Mouse (Mus musculus): ENCODE results near the gene Sipa1l2. TPM values are rescaled to one million over a fixed set of nuclear protein-coding genes. Genes with fewer than 3 reads are reported as not detected.

Sipa1l2 gene
- polyA plus RNA-seq, 1 experiment from 2014 or later, result 7.0 TPM

GRCm38 (mm10) chr8:125498508-125498907 is 71.1 kb downstream of the Sipa1l2 start:
- no peak overlapping the region for H3K4me2 ChIP-seq (replicated peaks; ENCODE audit: low read depth, low read length)
- no peak overlapping the region for H3K27ac ChIP-seq (ENCODE audit: low read length)
- no peak overlapping the region for H3K9ac ChIP-seq (replicated peaks; ENCODE audit: low read depth, low read length)
- WGBS, result 64% methylated on average over 10 of the region's 10 CpGs
- H3K4me3 ChIP-seq (ENCODE audit: low read depth, low read length), result no peak overlapping the region
- H3K4me1 ChIP-seq (ENCODE audit: control insufficient read depth, insufficient read depth, low read length), result no peaks in the 10 kb centered on the region
- H3K36me3 ChIP-seq (ENCODE audit: control insufficient read depth, insufficient read depth, low read length), result no peaks in the 10 kb centered on the region
- no peaks in the 10 kb centered on the region for H3K9me3 ChIP-seq (ENCODE audit: control insufficient read depth, low read depth, low read length)
- H3K27me3 ChIP-seq (ENCODE audit: control insufficient read depth, insufficient read depth, low read length), result no peaks in the 10 kb centered on the region
- peak; percentile 10; the same call in 1 of the 2 replicates for ATAC-seq (ENCODE audit: insufficient number of reproducible peaks, insufficient read depth, low FRiP score, low read depth)

GRCm38 (mm10) chr8:125495545-125495944 is 74.1 kb downstream of the Sipa1l2 start:
- Histone ChIP-seq H3K4me1 (ENCODE audit: control insufficient read depth, insufficient read depth, low read length) (no peaks in the 10 kb centered on the region), H3K27me3 (ENCODE audit: control insufficient read depth, insufficient read depth, low read length) (no peaks in the 10 kb centered on the region), H3K4me3 (ENCODE audit: low read depth, low read length) (no peak overlapping the region), H3K36me3 (ENCODE audit: control insufficient read depth, insufficient read depth, low read length) (peaks cover 3% of the 10 kb centered on the region; the same call in 1 of the 2 replicates), H3K4me2 (replicated peaks; ENCODE audit: low read depth, low read length) (no peak overlapping the region), H3K9me3 (ENCODE audit: control insufficient read depth, low read depth, low read length) (no peaks in the 10 kb centered on the region), H3K27ac (ENCODE audit: low read length) (no peak overlapping the region), H3K9ac (replicated peaks; ENCODE audit: low read depth, low read length) (no peak overlapping the region)
- no peak for ATAC-seq (ENCODE audit: insufficient number of reproducible peaks, insufficient read depth, low FRiP score, low read depth)
- 80% methylated on average over 2 of the region's 2 CpGs for WGBS

DNA sequence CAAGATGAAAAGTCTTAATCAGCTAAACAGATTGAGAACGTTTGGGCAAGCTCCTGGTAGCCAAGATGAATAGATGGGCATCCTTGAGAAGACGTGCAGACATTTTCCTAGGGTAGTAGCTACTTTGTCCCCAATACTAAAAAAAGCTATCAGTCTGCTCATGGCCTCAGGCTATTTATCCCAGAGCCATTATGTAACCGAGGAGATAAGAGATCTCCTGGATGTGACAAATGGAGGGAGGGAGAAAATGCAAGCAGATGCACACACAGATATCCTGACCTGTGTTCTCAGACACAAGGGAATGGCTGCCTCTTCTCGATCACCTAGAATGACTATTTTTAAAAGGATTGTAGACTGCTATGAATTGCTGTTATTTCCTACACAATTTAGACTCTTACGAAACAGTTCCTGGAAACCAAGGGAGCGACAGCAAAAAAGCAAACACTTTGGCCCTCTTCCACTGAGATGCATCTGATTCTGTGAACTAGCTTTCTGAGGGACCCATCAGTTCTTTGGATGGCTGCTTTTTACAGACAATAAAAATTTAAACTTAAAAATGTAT is 76.3 kb downstream of the Sipa1l2 start:
- H3K27me3 ChIP-seq (ENCODE audit: control insufficient read depth, insufficient read depth, low read length), result no peaks in the 10 kb centered on the region
- no peaks in the 10 kb centered on the region for H3K4me1 ChIP-seq (ENCODE audit: control insufficient read depth, insufficient read depth, low read length)
- WGBS, result 45% methylated on average over 6 of the region's 6 CpGs
- H3K9me3 ChIP-seq (ENCODE audit: control insufficient read depth, low read depth, low read length), result no peaks in the 10 kb centered on the region
- no peak overlapping the region for H3K9ac ChIP-seq (replicated peaks; ENCODE audit: low read depth, low read length)
- ATAC-seq (ENCODE audit: insufficient number of reproducible peaks, insufficient read depth, low FRiP score, low read depth), result no peak
- H3K4me2 ChIP-seq (replicated peaks; ENCODE audit: low read depth, low read length), result no peak overlapping the region
- H3K4me3 ChIP-seq (ENCODE audit: low read depth, low read length), result no peak overlapping the region
- peaks cover 6% of the 10 kb centered on the region; the same call in 1 of the 2 replicates for H3K36me3 ChIP-seq (ENCODE audit: control insufficient read depth, insufficient read depth, low read length)
- no peak overlapping the region for H3K27ac ChIP-seq (ENCODE audit: low read length)

DNA sequence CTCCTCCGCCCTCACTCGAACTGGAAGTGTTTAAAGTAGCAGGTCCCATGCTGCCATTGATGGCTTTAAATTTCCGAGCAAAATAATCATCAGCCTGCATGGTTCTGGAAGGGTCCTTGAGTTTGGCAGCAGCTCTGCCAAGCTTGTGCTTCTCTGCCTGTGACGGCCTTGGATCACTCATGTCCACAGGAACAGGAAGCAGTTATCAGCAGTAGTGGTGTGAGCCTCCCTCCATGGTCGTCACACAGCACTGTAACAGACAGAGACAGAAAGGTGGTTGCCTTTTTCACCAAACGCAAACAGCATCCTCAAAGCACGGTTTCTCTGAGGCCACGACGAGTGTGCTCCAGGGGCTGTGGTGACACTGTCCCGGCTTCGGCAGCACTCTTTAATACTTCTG is 77.2 kb downstream of the Sipa1l2 start:
- Histone ChIP-seq H3K27ac (ENCODE audit: low read length) (no peak overlapping the region), H3K9ac (replicated peaks; ENCODE audit: low read depth, low read length) (no peak overlapping the region)
- ATAC-seq (ENCODE audit: insufficient number of reproducible peaks, insufficient read depth, low FRiP score, low read depth), result no peak

DNA sequence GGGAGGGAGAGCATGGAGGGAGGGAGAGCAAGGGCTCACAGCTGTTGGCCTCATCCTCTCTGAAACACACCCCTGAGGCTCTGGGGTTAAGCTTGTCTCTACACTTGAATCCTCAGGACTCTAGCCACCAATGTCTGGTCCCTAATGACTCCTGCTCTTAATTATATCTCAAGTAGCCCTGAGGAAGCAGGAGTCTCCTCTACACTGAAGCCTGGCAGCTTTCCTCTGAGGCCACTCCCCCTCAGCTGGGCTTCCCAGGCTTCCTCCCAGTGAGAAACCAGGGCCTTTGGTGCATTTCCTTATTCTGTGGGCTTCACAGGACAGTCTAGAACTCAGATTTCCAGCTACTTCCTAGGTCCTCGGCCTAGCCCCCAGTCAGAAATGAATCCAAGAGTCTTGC is 80.9 kb downstream of the Sipa1l2 start:
- no peaks in the 10 kb centered on the region for H3K9me3 ChIP-seq (ENCODE audit: control insufficient read depth, low read depth, low read length)
- no peak; the same call in 1 of the 2 replicates for ATAC-seq (ENCODE audit: insufficient number of reproducible peaks, insufficient read depth, low FRiP score, low read depth)
- peaks cover 6% of the 10 kb centered on the region; the same call in 1 of the 2 replicates for H3K36me3 ChIP-seq (ENCODE audit: control insufficient read depth, insufficient read depth, low read length)
- H3K4me1 ChIP-seq (ENCODE audit: control insufficient read depth, insufficient read depth, low read length), result no peaks in the 10 kb centered on the region
- no peak overlapping the region for H3K9ac ChIP-seq (replicated peaks; ENCODE audit: low read depth, low read length)
- H3K27ac ChIP-seq (ENCODE audit: low read length), result no peak overlapping the region
- H3K4me3 ChIP-seq (ENCODE audit: low read depth, low read length), result no peak overlapping the region
- H3K4me2 ChIP-seq (replicated peaks; ENCODE audit: low read depth, low read length), result no peak overlapping the region
- WGBS, result 48% methylated on average over 1 of the region's 1 CpGs
- no peaks in the 10 kb centered on the region for H3K27me3 ChIP-seq (ENCODE audit: control insufficient read depth, insufficient read depth, low read length)

More for the DNA sequence above, 77.2 kb downstream of the Sipa1l2 start:
- Histone ChIP-seq H3K4me1 (ENCODE audit: control insufficient read depth, insufficient read depth, low read length) (no peaks in the 10 kb centered on the region), H3K9me3 (ENCODE audit: control insufficient read depth, low read depth, low read length) (no peaks in the 10 kb centered on the region), H3K36me3 (ENCODE audit: control insufficient read depth, insufficient read depth, low read length) (peaks cover 6% of the 10 kb centered on the region; the same call in 1 of the 2 replicates), H3K4me3 (ENCODE audit: low read depth, low read length) (no peak overlapping the region), H3K27me3 (ENCODE audit: control insufficient read depth, insufficient read depth, low read length) (no peaks in the 10 kb centered on the region), H3K4me2 (replicated peaks; ENCODE audit: low read depth, low read length) (no peak overlapping the region)
- 78% methylated on average over 11 of the region's 11 CpGs for WGBS

GRCm38 (mm10) chr8:125485715-125486114 is 83.9 kb downstream of the Sipa1l2 start:
- ATAC-seq (ENCODE audit: insufficient number of reproducible peaks, insufficient read depth, low FRiP score, low read depth), result no peak
- no peaks in the 10 kb centered on the region for H3K9me3 ChIP-seq (ENCODE audit: control insufficient read depth, low read depth, low read length)
- WGBS, result 85% methylated on average over 3 of the region's 3 CpGs
- H3K4me1 ChIP-seq (ENCODE audit: control insufficient read depth, insufficient read depth, low read length), result no peaks in the 10 kb centered on the region
- no peak overlapping the region for H3K4me3 ChIP-seq (ENCODE audit: low read depth, low read length)
- no peaks in the 10 kb centered on the region for H3K27me3 ChIP-seq (ENCODE audit: control insufficient read depth, insufficient read depth, low read length)
- no peak overlapping the region for H3K4me2 ChIP-seq (replicated peaks; ENCODE audit: low read depth, low read length)
- H3K36me3 ChIP-seq (ENCODE audit: control insufficient read depth, insufficient read depth, low read length), result peaks cover 11% of the 10 kb centered on the region
- H3K9ac ChIP-seq (replicated peaks; ENCODE audit: low read depth, low read length), result no peak overlapping the region
- no peak overlapping the region for H3K27ac ChIP-seq (ENCODE audit: low read length)

DNA sequence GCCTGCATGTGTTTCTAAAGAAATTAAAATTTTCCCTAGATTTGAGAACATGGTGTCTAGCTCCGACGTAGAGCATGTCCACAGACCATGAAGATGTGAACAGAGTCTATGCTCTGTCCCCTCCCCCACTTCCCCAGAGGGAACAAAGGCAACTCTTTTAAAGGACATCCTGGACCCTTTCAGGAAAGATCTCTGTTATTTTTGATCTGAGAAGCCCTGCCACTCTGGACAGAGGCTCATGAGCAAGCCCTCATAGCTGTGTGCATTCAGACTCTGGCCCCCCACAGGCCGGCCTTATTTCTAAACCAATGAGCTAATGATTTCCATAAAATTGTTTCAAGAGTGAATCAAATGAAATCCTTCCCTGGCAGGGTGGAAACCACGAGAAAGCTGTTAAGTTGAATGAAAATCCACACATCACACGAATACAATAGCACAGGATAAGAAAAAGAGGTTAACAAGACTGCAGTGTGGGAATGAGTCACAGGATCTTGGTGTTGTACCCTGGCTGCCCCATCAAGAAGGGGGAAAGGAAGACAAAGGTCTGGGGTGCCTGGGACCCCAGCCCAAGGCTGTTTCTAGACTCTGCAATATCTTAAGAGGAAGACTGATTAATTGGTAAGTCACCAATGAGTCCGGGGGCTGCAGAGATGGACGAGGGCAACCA is 84.9 kb downstream of the Sipa1l2 start:
- H3K36me3 ChIP-seq (ENCODE audit: control insufficient read depth, insufficient read depth, low read length), result peaks cover 7% of the 10 kb centered on the region
- no peak overlapping the region for H3K4me3 ChIP-seq (ENCODE audit: low read depth, low read length)
- no peak overlapping the region for H3K4me2 ChIP-seq (replicated peaks; ENCODE audit: low read depth, low read length)
- ATAC-seq (ENCODE audit: insufficient number of reproducible peaks, insufficient read depth, low FRiP score, low read depth), result no peak
- no peaks in the 10 kb centered on the region for H3K4me1 ChIP-seq (ENCODE audit: control insufficient read depth, insufficient read depth, low read length)
- H3K9ac ChIP-seq (replicated peaks; ENCODE audit: low read depth, low read length), result no peak overlapping the region
- no peaks in the 10 kb centered on the region for H3K27me3 ChIP-seq (ENCODE audit: control insufficient read depth, insufficient read depth, low read length)
- H3K27ac ChIP-seq (ENCODE audit: low read length), result no peak overlapping the region
- H3K9me3 ChIP-seq (ENCODE audit: control insufficient read depth, low read depth, low read length), result no peaks in the 10 kb centered on the region
- 70% methylated on average over 7 of the region's 7 CpGs for WGBS

GRCm38 (mm10) chr8:125482491-125483096 is 87.0 kb downstream of the Sipa1l2 start:
- WGBS, result 81% methylated on average over 5 of the region's 5 CpGs
- H3K9me3 ChIP-seq (ENCODE audit: control insufficient read depth, low read depth, low read length), result no peaks in the 10 kb centered on the region
- no peaks in the 10 kb centered on the region for H3K4me1 ChIP-seq (ENCODE audit: control insufficient read depth, insufficient read depth, low read length)
- H3K36me3 ChIP-seq (ENCODE audit: control insufficient read depth, insufficient read depth, low read length), result peaks cover 7% of the 10 kb centered on the region
- H3K4me2 ChIP-seq (replicated peaks; ENCODE audit: low read depth, low read length), result no peak overlapping the region
- H3K27me3 ChIP-seq (ENCODE audit: control insufficient read depth, insufficient read depth, low read length), result no peaks in the 10 kb centered on the region
- ATAC-seq (ENCODE audit: insufficient number of reproducible peaks, insufficient read depth, low FRiP score, low read depth), result no peak
- no peak overlapping the region for H3K9ac ChIP-seq (replicated peaks; ENCODE audit: low read depth, low read length)
- H3K4me3 ChIP-seq (ENCODE audit: low read depth, low read length), result no peak overlapping the region
- H3K27ac ChIP-seq (ENCODE audit: low read length), result no peak overlapping the region
